Mouse (Mus musculus) ovary, adult 2 months (tissue): ENCODE results near the gene Tmem274. TPM values are rescaled to one million over a fixed set of nuclear protein-coding genes. Genes with fewer than 3 reads are reported as not detected.

Experiments
- polyA plus RNA-seq: library from polyadenylated mRNA; depleted of rRNA; stranded (reverse); fragments of >200 nt; gene quantifications from 2 replicates; pipeline ENCODE4 v1.2.3, GENCODE M21; 2012; rRNA removed

The Tmem274 gene
- not detected in 2 replicates for polyA plus RNA-seq

GRCm38 (mm10) chr4:149477078-149477477, at the start of gene Tmem274:
Tmem274 (plus strand) TSS chr4:149477378.

GRCm38 (mm10) chr4:149454879-149455278, 22.3 kb upstream of the Tmem274 start, which contains the start of gene Rbp7:
Rbp7 (minus strand) TSS chr4:149454978.

GRCm38 (mm10) chr4:149485053-149485824, 8.1 kb downstream of the Tmem274 start, which contains the start of the genes Nmnat1 and Lzic:
Nmnat1 (minus strand) TSS chr4:149485202.
Lzic (plus strand) TSS chr4:149485229.

GRCm38 (mm10) chr4:149517868-149518340, 40.7 kb downstream of the Tmem274 start, which contains the start of gene Ctnnbip1:
Ctnnbip1 (plus strand) TSS chr4:149518236.

Other genes starting within 250 kb of the Tmem274 start
- 32.9 and 34.3 TPM in 2 replicates for gene Kif1b, start 169.7 kb upstream of the Tmem274 start, polyA plus RNA-seq
- gene Ube4b, start 50.6 kb upstream of the Tmem274 start, polyA plus RNA-seq = 77.2 and 81.5 TPM in 2 replicates
- 0.75 and 2.1 TPM in 2 replicates for gene Rbp7, start 22.4 kb upstream of the Tmem274 start, polyA plus RNA-seq
- 11.2 and 11.8 TPM in 2 replicates for gene Nmnat1, start 7.8 kb downstream of the Tmem274 start, polyA plus RNA-seq
- 8.6 and 13.6 TPM in 2 replicates for gene Lzic, start 7.9 kb downstream of the Tmem274 start, polyA plus RNA-seq
- 16.3 and 21.5 TPM in 2 replicates for gene Ctnnbip1, start 40.9 kb downstream of the Tmem274 start, polyA plus RNA-seq
- 49.8 and 53.6 TPM in 2 replicates for gene Clstn1, start 109.1 kb downstream of the Tmem274 start, polyA plus RNA-seq
- gene Pik3cd, start 225.2 kb downstream of the Tmem274 start, polyA plus RNA-seq = 21.6 and 23.9 TPM in 2 replicates